Mouse (Mus musculus) fat pad, adult 2 months (tissue): ENCODE data around the gene Gucy2d.

Source experiments
- DNase-seq: peaks from one replicate; pipeline ENCODE4 v3.0.0-alpha.2; 2011; ENCODE audit warnings: low read depth, low spot score; ENCODE audit errors: extremely low read depth

Gene Gucy2d

GRCm38 (mm10) chr7:98489131-98489530, 48.9 kb downstream of the Gucy2d start, which contains the start of gene Lrrc32:
Gene Lrrc32, plus strand, starts transcription at chr7:98489283.
- no peak for DNase-seq

- DNase-seq: no peak
These were observed 49.4 kb downstream of the Gucy2d start for GRCm38 (mm10) chr7:98489623-98490084.

- no peak for DNase-seq
These were observed 50.1 kb downstream of the Gucy2d start for GRCm38 (mm10) chr7:98490328-98490727.

GRCm38 (mm10) chr7:98490911-98491310, 50.7 kb downstream of the Gucy2d start:
- DNase-seq: no peak

- no peak for DNase-seq
These were observed 51.4 kb downstream of the Gucy2d start for GRCm38 (mm10) chr7:98491451-98492200.

- DNase-seq: no peak
These were observed 52.1 kb downstream of the Gucy2d start for GRCm38 (mm10) chr7:98492331-98492730.

- DNase-seq: no peak
These were observed 53.1 kb downstream of the Gucy2d start for GRCm38 (mm10) chr7:98493307-98493706.

- no peak for DNase-seq
These were observed 53.8 kb downstream of the Gucy2d start for GRCm38 (mm10) chr7:98493901-98494480.

GRCm38 (mm10) chr7:98495591-98495990, 55.4 kb downstream of the Gucy2d start:
- DNase-seq: no peak

GRCm38 (mm10) chr7:98497451-98497850, 57.2 kb downstream of the Gucy2d start:
- DNase-seq: no peak

- DNase-seq: no peak
These were observed 57.9 kb downstream of the Gucy2d start for GRCm38 (mm10) chr7:98498101-98498500.

- no peak for DNase-seq
These were observed 58.7 kb downstream of the Gucy2d start for GRCm38 (mm10) chr7:98498656-98499560.

GRCm38 (mm10) chr7:98499561-98500292, 59.5 kb downstream of the Gucy2d start:
- DNase-seq: no peak

- no peak for DNase-seq
These were observed 60.3 kb downstream of the Gucy2d start for GRCm38 (mm10) chr7:98500470-98500869.

- DNase-seq: no peak
These were observed 60.9 kb downstream of the Gucy2d start for GRCm38 (mm10) chr7:98501078-98501477.

- DNase-seq: no peak
These were observed 62.7 kb downstream of the Gucy2d start for GRCm38 (mm10) chr7:98502921-98503320.

- DNase-seq: no peak
These were observed 63.9 kb downstream of the Gucy2d start for GRCm38 (mm10) chr7:98503951-98504647.

GRCm38 (mm10) chr7:98504726-98505314, 64.6 kb downstream of the Gucy2d start:
- DNase-seq: no peak

- DNase-seq: no peak
These were observed 65.4 kb downstream of the Gucy2d start for GRCm38 (mm10) chr7:98505664-98506063.
